Comparison of ENCODE assay signal across 20 mouse cellular contexts in genomic region chr15:81530493-81530892, GRCm38 (mm10). TPM values are rescaled to one million over a fixed set of nuclear protein-coding genes. Genes with fewer than 3 reads are reported as not detected.
DNase-seq lines count a peak whose midpoint lies in the region; ATAC-seq lines count a peak whose summit lies in the region.
"Had no signal": no experiment of that assay in that cellular context is flagged by ENCODE, and none has a peak within 500 bp of the region (broad histone marks: within the 10 kb centered on the region; RNA-seq: fewer than 3 reads in every experiment).

No protein-coding gene starts in this region.

- ATAC-seq in liver, embryonic 12.5 days: peak; percentile 97
- peak; percentile 99 for ATAC-seq in megakaryocyte progenitor cell, adult 5-6 weeks (replicated peaks; ENCODE audit: poor library complexity)
- ATAC-seq: forebrain, postnatal 0 days had no signal

- H3K4me2 ChIP-seq in liver, embryonic 12.5 days: peak overlapping the region; percentile 43
- H3K4me2 ChIP-seq: embryonic facial prominence, embryonic 13.5 days; limb, embryonic 13.5 days; neural tube, embryonic 13.5 days had no signal

- 31% methylated on average over 1 of the region's 1 CpGs for WGBS in liver, embryonic 12.5 days (ENCODE audit: insufficient replicate concordance)

- 0 out of 2 replicates have a peak overlapping the region, but pooled peaks have one; percentile 27 for H3K9ac ChIP-seq in liver, embryonic 12.5 days
- H3K9ac ChIP-seq: embryonic facial prominence, embryonic 13.5 days; forebrain, postnatal 0 days; limb, embryonic 13.5 days; neural tube, embryonic 13.5 days had no signal

- H3K4me3 ChIP-seq in liver, embryonic 12.5 days: no peak overlapping the region
- H3K4me3 ChIP-seq: embryonic facial prominence, embryonic 13.5 days; forebrain, embryonic 10.5 days; heart, adult 2 months; limb, embryonic 13.5 days; neural tube, embryonic 13.5 days had no signal

- no peaks in the 10 kb centered on the region for H3K9me3 ChIP-seq in liver, embryonic 12.5 days (replicated peaks)
- H3K9me3 ChIP-seq: embryonic facial prominence, embryonic 13.5 days; forebrain, embryonic 10.5 days; limb, embryonic 13.5 days; neural tube, embryonic 13.5 days had no signal

- no peaks in the 10 kb centered on the region for H3K27me3 ChIP-seq in liver, embryonic 12.5 days (replicated peaks)
- H3K27me3 ChIP-seq: embryonic facial prominence, embryonic 13.5 days; limb, embryonic 13.5 days; neural tube, embryonic 13.5 days had no signal

- H3K36me3 ChIP-seq in liver, embryonic 12.5 days: no peaks in the 10 kb centered on the region
- H3K36me3 ChIP-seq: embryonic facial prominence, embryonic 13.5 days; forebrain, embryonic 10.5 days; limb, embryonic 13.5 days; neural tube, embryonic 13.5 days had no signal

- peaks cover 57% of the 10 kb centered on the region for H3K4me1 ChIP-seq in liver, embryonic 12.5 days
- H3K4me1 ChIP-seq: embryonic facial prominence, embryonic 13.5 days; limb, embryonic 13.5 days; neural tube, embryonic 13.5 days had no signal

- intact Hi-C loops in left cerebral cortex, postnatal 4 days (cut with DNase I): no loop called here

- DNase-seq in MEL-GATA-1-ER (ENCODE audit: extremely low read depth, low read depth): peak; percentile 64
- DNase-seq in c-Kit-positive CD71-positive TER-119-positive erythroid progenitor cells, embryonic 14.5 days (ENCODE audit: low spot score): peak; percentile 77
- no peak for DNase-seq in lung, adult 18-20 months
- no peak for DNase-seq in left cerebral cortex, postnatal 4 days
- DNase-seq in frontal cortex, postnatal 36 days (ENCODE audit: low spot score in 2 of 2): no peak
- DNase-seq: cerebellum, postnatal 10 days; forebrain, postnatal 0 days; gastrocnemius, postnatal 10 days; heart, adult 2 months; kidney, adult 18-20 months; midbrain, embryonic 14.5 days; thymus, adult 2 months had no signal

- H3K27ac ChIP-seq in liver, embryonic 12.5 days: peak overlapping the region; percentile 72
- H3K27ac ChIP-seq: embryonic facial prominence, embryonic 13.5 days; forebrain, embryonic 10.5 days; heart, adult 2 months; kidney, postnatal 0 days; limb, embryonic 13.5 days; macrophage; neural tube, embryonic 13.5 days had no signal

RNA-seq across cellular contexts. Expression of gene Ep300, which starts 54.7 kb away (rescaled TPM):
- 11.8 and 13.4 TPM in 2 replicates for polyA plus RNA-seq in liver, embryonic 12.5 days (2016; fragmentation: Nextera tagmentation; extraction: Ambion mirVana)
- total RNA-seq in megakaryocyte progenitor cell, adult 5-6 weeks (2015): 112 and 132 TPM in 2 replicates
- total RNA-seq in megakaryocyte progenitor cell, adult 5-6 weeks (2017): 22.4 and 23.7 TPM in 2 replicates
- total RNA-seq in left cerebral cortex, postnatal 4 days (2021): 10 to 100 TPM; 72.1 to 74.3 TPM

Comparison
In these comparisons a context has a peak if more than half of its experiments do, and no peak if none do; other contexts are left out.
1. DNase-seq: peak in MEL-GATA-1-ER (single experiment) and c-Kit-positive CD71-positive TER-119-positive erythroid progenitor cells, embryonic 14.5 days (single experiment); none in lung, adult 18-20 months (0 of 2), left cerebral cortex, postnatal 4 days (single experiment) and frontal cortex, postnatal 36 days (0 of 2).